Mouse (Mus musculus): Measurements from ENCODE around the gene Snapin.
A peak's percentile ranks its signal among the peaks of the same experiment; 100 is the strongest.

Gene Snapin

DNA sequence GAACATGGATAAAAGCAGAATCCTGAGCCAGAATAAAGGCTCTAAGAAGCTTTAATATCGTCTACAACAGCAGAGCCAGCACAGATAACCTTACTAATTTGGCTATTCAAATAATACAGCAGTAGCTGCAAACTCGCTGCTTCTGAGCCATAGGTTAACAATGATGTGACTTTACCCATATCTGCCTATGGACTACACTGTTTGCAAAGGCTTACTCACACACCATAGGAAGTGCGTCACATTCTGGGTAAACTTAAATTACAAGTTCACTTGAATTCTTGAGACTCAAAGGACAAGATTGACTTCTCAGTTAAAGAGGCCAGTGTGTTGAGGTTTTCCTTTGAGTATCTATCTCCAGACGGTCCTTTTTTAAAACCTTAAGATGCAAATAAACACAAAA lies 12.6 kb upstream of the Snapin start:
- no peak for DNase-seq

DNA sequence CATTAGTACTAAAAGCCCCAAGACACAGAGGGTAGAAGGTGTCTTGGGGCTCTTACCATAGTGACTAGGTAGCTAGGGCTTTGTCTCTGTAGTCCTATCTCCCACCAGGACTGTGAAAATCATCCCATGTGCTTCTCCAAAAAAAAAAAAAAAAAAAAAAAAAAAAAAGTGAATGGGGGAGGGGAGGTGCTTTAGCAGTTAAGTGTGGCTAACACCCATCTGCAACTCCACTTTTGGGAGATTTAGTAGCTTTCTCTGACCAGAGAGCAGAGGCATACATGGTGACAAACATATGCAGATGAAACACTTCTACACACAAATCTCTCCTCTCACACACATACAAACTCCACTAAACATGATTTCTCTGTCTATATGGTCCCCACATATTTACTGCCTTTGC lies 6.8 kb upstream of the Snapin start:
- no peak for DNase-seq

DNA sequence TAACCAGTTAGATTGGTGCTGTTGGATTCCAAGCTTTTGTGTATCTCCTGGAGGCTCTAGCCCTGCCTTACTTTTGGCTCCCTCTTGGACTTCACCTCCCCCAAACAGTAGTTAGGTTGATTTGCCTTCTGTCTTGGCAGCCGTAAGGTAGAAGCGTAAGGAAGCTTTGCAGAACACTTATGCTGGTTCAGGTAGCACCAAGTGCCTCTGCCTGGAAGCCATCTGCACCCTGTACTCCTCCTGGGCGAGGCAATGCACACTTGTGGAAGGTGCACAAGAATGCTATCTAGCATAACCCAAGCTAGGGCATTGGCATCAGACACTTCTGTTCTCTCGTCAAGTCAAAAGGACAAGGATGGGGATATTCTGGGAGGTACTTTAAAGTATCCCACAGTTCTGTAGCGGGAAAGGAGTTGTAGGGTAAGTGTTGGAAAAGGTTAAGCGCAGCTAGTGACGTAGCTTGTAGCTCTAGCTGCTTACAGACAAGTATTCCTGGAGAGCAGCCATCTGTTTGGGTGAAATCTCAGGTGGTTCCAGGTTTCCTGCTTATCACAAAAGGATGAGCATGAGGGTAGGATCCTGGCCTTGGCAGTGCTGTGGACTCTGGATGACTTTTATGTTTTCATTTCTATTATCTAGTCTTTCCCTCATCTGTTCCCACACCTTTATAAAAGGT lies 5.2 kb upstream of the Snapin start:
- no peak for DNase-seq

DNA sequence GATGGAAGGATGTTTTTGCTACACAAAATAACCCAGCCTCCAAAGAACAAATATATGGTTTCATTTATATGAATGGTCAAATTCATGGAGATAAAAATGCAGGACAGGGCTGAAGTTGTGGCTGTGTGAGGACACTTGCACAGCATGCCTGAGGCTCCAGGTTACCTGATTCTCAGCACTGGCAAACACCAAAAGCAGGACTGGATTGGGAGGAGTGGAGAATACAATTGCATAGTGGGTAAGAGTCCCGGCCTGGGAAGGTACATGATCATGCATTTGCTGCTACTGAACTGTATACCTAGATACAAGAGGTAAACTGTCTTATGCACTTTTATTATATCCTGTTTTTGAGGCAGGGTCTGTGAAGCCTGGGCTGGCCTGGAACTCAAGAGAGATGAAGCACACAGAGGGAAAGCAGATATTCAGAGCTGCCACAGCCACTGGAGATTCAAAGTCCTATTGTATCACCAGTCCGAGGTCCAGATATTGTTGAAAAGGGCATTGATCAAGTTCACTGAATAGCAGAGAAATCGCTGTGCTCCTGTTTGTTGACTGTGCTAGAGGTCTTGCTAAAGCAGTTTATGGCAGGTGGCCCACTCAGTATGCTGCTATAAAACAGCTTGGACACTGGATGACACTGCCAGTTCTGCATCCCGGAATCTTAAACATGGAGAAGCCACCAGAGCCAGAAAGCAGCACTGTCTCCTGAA lies 3.2 kb upstream of the Snapin start:
- DNase-seq = no peak

DNA sequence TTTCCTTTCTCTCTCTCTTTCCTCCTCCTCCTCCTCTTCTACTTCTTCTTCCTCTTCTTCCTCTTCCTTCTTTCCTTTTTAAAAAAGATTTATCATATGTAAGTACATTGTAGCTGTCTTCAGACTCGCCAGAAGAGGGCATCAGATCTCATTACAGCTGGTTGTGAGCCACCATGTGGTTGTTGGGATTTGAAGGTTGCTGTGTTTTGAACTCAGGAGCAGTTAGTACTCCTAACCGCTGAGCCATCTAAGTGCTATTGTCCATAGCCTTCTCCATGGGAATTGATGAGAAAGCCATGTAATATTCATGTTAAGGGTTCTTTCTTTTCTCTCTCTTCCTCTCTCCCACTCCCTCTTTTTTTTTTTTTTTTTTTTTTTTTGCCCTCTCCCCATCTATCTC lies 517 bp upstream of the Snapin start:
- peak; percentile 58 for DNase-seq

DNA sequence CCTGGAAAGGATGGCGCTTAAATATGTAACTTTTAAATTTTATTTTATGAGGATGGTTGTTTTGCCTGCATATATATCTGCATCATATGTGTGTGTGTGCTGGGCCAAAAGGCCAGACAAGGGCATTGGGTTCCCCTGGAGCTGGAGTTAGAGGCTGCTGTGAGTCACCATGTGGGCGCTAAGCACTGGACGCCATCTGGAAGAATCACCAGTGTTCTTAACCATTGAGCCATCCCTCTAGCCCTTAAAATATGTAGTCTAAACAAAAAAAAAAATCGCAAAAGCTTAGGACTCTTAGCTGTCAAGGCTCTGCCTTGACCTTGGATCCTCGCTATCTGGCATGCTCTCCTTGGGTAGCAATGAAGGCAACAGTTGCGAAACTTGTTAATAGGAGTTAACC lies 2.3 kb downstream of the Snapin start:
- DNase-seq = no peak

DNA sequence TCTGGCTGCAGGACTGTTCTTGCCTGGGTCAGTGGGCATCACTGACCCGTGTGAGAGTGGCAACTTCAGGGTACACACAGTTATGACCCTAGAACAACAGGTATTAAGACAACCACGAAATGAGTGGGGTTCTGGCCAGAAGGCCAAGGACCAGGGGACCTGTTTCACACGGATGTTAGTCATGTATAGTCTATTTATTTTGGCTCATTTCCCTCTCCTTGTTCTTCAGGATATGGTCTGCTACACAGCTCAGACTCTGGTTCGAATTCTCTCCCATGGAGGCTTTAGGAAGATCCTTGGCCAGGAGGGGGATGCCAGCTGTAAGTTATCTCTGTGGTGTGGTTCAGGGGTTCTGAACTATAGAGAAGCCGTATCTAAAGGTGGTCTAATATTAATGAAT lies 3.8 kb downstream of the Snapin start:
- no peak for DNase-seq

DNA sequence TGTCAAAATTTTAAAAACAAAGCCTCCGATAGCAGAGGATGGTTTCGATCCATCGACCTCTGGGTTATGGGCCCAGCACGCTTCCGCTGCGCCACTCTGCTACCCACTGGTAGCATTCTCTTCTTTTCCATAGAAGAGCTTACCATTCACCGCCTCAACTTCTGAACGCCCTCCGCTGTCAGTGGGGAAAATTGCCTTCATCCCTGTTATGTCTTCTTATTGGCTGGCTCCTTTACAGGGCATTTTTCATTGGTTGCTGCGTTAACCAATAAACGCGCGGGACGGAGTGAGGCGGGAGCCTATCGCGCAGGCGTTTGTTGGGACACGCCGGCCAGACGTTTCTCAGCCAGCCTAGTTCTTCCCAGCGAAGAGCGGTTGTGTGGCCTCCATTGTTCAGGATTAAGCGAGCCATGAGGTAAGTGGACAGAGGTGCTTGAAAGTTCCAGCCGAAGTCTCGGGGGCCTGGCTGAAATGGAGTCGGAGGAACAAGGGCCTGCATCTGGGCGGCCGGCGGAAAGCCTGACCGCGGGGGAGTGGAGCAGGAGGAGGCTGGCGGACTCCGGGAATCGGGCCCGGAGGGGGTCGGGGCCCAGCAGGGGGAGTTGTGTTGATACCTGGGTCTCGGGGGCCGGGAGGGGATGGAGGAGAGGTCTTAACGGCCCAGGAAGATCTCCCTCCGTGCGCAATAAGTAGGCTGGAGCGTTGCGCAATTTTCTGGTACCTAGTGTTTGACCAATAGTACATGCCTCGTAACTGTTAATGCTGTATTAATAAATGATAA lies 14.8 kb downstream of the Snapin start, which contains the start of gene Ilf2:
Ilf2 (plus strand) TSS at position 296 of the 781 bp plus-strand sequence.
- peak; percentile 94 for DNase-seq

DNA sequence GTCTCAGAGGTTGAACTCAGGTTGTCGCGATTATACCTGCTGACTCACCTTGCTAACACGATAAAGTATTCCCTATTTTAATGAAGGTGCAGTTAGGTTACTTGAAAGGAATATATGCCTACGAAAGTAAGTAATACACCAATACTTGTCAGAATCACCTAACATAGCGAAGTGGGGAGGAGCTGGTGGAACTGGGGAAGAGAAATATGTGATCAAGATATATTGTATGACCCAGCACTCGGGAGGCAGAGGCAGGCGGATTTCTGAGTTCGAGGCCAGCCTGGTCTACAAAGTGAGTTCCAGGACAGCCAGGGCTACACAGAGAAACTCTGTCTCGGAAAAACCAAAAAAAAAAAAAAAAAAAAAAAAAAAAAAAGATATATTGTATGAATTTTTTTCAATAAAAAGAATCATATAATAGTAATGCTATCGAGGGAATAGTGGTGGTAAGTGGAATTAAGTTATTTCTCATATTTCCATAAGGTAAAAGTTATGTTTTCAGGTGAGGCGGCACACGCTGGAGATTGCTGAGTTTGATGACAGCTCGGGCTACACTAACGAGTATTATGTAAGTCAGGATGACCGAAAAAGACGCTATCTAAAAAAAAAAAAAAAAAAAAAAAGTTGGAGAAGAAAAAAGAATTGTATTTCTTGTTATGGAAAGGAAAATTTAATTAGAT lies 15.5 kb downstream of the Snapin start:
- DNase-seq = no peak

DNA sequence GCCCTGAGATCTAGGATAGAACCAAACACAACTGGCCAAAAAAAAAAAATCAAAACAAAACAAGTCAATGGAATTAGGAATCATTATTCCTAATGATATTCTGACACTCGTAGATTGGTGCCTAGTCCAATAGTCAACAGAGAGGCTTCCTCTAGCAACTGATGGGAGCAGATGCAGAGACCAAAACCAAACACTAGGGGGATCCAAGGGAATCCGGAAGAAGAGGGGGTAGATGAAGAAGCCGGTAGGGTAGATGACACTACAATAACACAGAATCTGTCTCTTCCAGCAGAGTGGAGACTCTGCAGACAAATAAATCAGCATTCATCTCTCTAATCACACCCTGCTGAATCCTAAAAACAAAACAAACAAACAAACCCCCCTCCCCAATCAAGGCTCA lies 18.6 kb downstream of the Snapin start:
- DNase-seq = peak; percentile 78

DNA sequence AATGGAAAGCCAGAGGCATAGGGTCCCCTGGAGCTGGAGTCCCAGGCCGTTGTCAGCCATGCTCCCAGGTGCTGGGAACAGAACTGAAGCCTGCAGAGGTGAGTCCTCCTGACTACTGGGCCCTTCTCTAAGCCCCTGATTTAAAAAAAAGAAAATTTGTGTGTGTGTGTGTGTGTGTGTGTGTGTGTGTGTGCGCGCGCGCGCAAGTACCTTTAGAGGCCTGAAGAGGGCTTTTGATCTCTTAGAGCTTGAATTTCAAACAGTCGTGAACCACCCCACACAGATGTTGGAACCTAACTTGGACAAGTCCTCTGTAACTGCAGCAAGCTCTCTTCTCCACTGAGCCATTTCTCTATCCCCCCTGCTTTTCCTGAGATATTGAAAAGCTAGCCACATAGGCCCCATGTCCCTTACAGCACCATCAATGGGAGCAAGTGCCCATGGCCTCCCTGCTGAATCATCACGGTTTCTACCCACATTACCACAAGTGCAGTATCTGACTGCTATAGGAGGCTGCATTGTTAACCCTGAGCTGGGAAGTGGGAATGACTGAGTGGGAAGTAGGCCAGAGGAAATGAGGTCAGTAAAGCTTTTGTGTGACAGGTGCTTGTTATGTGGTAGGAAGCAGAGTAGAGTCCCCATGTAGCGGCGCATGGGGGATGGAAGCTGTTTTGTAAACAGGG lies 23.1 kb downstream of the Snapin start:
- DNase-seq = no peak

DNA sequence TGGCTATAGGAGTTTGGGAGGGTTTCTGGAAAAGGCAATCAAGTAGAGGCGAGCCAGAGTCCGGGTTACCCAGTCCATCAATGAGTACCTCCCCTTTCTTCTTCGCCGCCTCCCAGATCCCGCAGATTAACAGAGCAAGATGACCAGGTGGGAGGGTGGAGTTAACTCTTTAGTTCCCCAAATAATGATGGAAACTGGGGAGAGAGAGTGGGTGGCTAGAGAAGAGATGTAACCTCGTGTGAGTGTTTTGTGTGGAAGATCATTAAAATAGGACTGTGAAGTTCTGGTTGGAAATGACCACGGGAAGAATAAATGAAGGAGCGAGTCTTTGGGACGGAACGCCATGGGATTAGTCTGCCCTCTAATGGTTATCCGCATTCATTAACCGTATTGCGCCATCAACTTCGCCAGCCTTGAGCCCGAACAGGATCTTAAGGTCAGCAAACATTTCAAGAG lies 24.5 kb downstream of the Snapin start:
- DNase-seq = peak; percentile 24

DNA sequence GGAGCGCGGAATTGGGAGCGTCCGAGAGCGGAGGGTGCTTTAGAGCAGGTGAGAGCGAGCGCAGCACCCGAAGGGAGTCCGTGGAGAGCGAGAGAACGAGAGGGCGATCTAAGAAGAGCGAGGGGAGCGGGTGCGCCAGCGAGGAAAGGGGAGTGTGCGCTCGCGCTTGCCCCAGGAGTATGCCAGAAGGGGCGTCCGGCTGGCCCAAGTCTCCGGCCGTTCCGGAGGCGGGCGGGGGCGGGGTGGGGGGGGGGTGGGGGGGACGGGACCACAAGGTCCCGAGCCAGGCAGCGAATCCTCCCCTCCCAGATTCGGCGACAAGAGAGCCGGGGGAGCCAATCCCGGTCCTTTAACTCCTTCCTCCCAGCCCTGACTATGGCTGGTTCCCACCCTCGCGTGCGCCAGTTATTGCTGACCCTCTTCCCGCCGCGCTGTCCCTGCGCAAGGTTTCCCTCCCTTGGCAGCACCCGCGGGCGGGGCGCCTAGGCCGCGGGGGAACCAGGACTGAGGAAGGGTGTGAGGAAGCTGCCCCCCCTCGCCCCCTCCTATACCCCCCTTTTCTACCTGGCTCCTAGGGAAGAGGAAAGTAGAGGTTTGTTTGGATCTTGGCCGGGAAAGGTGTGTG lies 25.0 kb downstream of the Snapin start, which contains the start of gene Npr1:
Npr1 (minus strand) TSS at position 181 of the 625 bp plus-strand sequence.
- DNase-seq = no peak

DNA sequence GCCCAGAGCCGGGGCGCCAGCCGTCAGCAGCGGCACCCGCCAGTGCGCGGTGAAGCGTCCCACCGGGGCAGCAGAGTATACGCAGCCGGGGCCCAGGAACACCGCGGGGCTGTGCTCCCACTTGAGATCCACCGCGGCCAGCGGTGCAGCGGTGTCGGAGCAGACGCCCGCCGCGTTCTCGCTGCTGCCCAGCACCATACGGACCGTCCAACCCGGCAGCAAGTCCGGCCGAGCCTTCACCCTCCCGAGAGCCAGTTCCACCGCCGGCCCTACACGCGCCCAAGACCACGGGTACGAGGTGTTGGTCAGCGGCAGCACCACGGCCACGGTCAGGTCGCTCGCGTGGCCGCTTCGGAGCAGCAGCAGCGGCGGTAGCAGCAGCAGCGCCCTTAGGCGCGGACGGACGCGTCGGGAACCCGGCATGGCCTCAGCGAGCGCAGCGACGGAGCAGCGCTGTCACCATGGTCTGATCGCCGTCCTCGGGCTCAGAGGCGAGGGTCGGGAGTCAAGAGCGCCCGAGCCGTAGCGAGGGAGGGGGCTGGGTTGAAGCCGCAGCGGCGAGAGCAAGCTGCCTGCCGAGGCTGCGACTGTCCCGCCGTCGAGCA lies 25.6 kb downstream of the Snapin start:
- peak; percentile 21 for DNase-seq

DNA sequence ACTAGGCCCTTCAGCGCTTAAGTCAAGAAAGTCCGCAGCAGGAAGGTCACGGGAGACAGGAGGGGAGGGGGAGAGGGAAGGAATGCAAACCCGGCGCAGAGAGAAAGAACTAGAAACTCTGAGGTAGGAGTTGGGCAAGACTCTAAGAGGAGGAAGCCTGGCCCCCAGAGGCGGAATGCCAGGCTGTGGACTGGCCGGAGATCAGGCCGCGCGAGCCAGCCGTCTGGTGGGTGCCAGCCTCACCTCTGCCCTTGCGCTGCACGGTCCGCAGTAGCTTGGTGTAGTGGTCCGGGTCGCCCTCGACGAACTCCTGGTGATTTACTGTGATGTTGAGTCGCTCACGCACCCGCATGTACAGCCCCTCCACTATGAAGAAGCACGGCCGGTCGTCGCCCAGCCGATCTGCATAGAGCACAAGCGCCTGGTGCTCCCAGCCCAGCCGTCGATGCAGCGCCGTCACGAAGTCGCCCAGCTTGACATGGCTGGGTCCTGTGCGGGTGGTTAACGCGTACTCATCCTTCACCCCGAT lies 26.2 kb downstream of the Snapin start:
- no peak for DNase-seq

DNA sequence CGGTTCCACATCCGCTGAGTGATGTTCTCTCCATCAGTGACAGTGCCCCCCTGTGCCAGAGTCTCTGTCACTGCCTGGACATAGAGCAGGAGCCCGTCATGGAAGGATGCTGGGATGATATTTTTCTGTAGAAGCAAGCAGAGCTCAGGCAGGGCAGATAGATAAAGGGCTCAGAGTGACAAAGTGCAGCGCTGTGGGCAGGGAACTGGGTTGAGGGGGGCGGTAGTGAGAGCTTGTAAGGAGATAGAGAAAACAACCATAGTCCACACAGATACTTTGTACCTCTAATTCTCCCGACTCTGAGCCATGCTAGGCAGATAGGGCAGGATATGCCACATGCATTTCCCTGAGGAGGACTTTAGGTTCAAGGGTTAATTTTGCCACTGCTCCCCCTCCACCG lies 28.3 kb downstream of the Snapin start:
- no peak for DNase-seq

DNA sequence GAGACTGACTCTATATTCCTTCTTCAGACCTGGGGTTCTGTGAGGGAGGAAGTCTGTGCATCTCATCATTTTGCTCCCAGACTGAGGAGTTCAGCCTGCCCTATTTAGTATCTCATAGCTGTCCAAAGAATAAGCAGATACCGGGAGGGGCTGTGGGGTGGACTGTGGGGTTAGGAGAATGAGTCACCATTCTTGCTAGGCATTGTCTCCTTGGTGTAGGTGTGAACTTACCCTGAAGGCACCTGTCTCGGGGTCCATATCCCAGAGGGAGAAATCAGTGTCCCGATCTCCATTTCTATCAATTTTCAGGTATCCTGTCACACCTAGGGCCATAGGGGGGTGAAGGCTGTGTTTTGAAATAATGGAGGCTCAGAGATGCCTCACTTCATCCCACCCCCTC lies 28.9 kb downstream of the Snapin start:
- DNase-seq = no peak

DNA sequence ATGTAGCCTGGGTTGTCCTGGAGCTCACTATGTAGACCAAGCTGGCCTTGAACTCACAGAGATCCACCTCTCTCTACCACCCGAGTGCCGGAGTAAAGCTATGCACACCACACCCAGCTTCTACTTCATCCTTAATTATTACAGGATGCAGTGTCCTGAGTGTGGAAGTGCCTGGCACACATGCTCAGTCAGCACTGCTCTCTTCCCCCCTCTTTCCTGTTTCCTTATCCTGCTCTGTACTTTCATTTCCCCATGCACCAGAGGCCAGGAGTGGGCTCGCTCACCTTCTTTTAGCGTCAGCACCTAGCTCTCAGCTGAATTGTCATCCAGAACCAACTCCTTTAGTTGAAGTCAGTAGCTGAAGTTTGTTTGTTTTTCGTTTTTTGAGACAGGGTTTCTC lies 30.5 kb downstream of the Snapin start:
- no peak for DNase-seq

DNA sequence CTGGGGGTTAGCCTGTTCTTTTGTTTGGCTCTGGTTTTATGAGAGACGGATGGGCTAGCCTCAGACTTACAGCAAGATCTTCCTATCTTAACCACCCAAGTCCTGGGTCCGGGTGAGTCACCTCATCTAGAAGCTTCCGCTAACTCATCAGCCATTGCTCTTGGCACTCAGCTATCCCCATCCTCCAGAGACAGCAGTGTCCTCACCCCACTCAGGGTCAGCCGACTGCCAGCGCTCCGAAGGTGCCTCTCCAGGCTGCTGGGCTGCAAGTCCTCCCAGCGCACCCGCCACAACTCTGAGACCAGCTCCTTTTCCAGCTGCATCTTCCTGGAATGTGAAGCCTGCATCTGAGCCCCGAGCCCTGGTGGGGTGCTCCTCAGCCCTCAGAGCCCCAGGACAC lies 31.1 kb downstream of the Snapin start:
- no peak for DNase-seq

DNA sequence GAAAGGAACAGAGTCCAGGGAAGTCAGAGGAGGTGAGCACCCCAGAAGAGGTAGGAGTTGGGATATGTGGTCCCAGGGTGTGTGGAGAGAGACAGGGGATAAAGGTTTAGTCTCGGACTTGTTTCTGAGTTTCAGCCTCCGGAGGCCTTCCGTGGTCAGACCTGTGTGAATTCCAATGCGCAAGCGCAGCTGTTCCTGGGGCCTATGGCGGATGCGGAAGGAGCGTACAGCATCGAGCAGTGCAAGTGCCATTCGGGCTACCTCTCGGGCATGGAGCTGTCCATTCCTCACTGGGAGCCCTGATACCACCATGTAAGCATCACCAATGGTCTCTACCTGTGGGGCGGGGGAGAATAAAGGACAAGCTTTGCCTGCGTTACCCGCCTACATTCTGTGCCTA lies 35.9 kb downstream of the Snapin start:
- no peak for DNase-seq

DNA sequence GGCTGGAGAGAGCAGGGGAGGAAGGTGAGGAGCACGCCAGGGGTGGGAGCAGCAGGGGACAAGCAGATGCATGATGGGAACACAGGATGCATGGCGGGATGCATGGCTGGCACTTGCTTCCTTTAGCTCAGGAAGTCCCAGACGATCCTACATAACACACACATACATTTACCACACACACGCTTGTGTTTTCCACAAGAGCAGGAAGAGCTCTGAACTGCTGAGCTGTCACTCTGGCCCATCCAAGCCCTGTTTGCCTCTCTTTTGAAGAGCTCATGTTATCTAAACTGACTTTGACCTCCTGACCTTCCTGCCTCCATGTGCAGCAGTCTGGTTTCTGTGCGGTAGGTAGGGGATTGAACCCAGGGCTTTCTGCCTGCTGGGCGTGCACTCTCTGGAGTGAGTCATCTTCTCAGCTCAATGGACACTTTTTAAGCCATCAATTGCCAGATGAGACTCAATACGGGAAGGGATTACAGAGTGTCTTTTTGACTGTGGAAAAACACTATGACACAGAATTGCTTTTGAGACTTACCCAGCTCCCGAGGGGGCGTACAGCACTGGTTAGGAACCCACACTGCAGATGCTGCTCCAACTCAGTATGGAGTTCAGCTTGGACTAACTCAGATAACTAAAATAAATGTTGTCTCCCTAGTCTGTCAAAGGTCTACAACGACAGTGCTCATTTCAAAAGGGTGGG lies 39.3 kb downstream of the Snapin start:
- DNase-seq = no peak

All from thymus, postnatal 25 days (tissue).